Mouse (Mus musculus) forebrain, embryonic 10.5 days (tissue): ENCODE measurements at regions not wholly inside any gene's neighbourhood (a gene's known extent, or its start where the extent isn't known, plus 50 kb on each side); places are given as distances from the start of the nearest gene placed in this dataset.

Source experiments
- DNase-seq: peaks from one replicate; pipeline ENCODE4 v3.0.0-alpha.2; 2017; ENCODE audit warnings: low spot score; ENCODE audit errors: extremely low spot score
- H3K27ac ChIP-seq: fragments of 300-500 bp; sonication (generic); 2 replicates; pipeline ENCODE4 v1.5.1; 2016; ENCODE audit warnings: mild to moderate bottlenecking
- H3K27me3 ChIP-seq: fragments of 300-500 bp; sonication (generic); 2 replicates; pipeline ENCODE4 v1.6.1; 2016; ENCODE audit warnings: mild to moderate bottlenecking; ENCODE audit not compliant: poor library complexity, severe bottlenecking
- H3K36me3 ChIP-seq: fragments of 300-500 bp; sonication (generic); replicated peaks from 2 replicates; pipeline ENCODE4 v1.6.1; 2016; ENCODE audit warnings: mild to moderate bottlenecking, moderate library complexity
- H3K4me1 ChIP-seq: fragments of 300-500 bp; sonication (generic); 2 replicates; pipeline ENCODE4 v1.6.1; 2016
- H3K4me3 ChIP-seq: fragments of 300-500 bp; sonication (generic); 2 replicates; pipeline ENCODE4 v1.5.1; 2016; ENCODE audit warnings: mild to moderate bottlenecking, moderate library complexity
- H3K9me3 ChIP-seq: fragments of 300-500 bp; sonication (generic); 2 replicates; pipeline ENCODE4 v1.6.1; 2016; ENCODE audit warnings: mild to moderate bottlenecking, moderate library complexity
- WGBS: fragments of 180-500 bp; shearing (Covaris S2); methylation state at CpG from one replicate; pipeline ENCODE4 v1.1.7; 2016; 5-methylcytosine and 5-hydroxymethylcytosine counted together

DNA sequence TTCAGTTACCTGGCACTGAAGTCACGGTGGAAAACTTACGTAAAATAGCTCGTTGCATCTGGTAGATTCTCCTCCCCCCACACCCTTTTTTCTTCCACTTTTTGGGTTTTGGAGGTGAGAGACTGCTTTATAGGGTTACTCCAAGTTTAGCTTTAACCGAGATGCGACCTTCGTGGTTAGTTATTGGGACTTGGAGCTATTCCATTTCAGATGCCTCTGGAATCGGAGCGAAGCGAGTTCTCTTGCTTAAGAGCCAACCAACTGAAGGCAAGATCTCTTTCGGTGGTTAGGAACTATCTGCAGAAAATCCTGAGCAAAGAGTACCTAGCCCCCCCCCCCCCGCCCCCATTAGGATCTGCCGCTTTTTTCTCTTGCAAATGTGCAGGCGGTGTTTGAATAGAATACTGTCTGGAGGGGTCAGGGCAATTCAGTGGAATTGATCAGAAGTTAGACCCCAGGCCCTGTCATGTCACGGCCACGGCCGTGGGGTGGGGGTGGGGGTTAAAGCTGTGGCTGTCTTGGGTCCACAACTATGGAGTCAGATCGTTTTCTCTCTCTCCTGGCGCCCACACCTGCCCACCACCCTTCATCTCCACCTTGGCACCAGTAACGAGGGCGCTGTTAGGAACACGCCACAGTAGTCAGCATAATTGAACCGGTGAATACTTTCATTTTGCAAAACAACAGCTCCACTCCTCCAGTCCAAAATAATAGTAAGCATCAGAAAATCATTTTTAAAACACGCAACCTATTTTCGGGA lies 229.6 kb downstream of the Mef2c start:
- WGBS, result 1% methylated on average over 24 of the region's 24 CpGs
- H3K4me1 ChIP-seq, result peaks cover 7% of the 10 kb centered on the region; the same call in 1 of the 2 replicates
- peak overlapping the region; percentile 84 for H3K4me3 ChIP-seq
- no peaks in the 10 kb centered on the region for H3K9me3 ChIP-seq
- peaks cover 97% of the 10 kb centered on the region for H3K27me3 ChIP-seq
- peak; percentile 61 for DNase-seq
- H3K27ac ChIP-seq, result peak overlapping the region; percentile 100
- H3K36me3 ChIP-seq, result peaks cover 71% of the 10 kb centered on the region

DNA sequence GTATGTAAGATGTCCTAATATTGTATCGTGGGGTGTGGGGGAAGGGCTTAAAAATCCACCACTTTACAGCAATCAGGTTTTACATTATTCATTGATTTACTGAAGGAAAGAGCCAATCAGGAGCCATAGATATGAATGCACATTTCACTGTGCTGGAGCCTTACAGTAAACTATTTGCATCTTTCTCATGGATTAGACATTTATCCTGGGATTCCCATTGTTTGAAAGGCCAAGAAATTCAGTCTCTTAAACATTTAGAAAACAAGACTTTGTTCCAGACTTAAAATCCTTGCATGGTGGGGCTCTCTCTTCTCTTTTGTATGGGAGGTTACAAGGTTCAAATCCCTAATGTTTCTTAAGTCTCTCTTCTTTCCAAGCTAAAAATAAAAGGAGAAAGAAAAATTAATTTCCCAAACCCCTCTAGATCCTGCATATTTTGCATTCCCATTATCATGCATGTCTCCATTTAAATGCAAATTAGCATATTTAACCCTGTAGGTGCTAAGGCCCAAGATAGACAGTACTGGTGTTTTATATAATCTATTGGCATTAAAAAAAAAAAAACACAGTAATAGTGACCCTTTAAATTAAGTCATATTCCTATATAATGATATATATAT lies 230.3 kb downstream of the Mef2c start:
- peaks cover 7% of the 10 kb centered on the region; the same call in 1 of the 2 replicates for H3K4me1 ChIP-seq
- H3K36me3 ChIP-seq, result peaks cover 78% of the 10 kb centered on the region
- 2% methylated on average over 1 of the region's 1 CpGs for WGBS
- peaks cover 97% of the 10 kb centered on the region for H3K27me3 ChIP-seq
- H3K27ac ChIP-seq, result peak overlapping the region; percentile 100
- no peak for DNase-seq
- H3K9me3 ChIP-seq, result no peaks in the 10 kb centered on the region
- H3K4me3 ChIP-seq, result peak overlapping the region; percentile 84

- 8% methylated on average over 1 of the region's 1 CpGs for WGBS
- Histone ChIP-seq H3K9me3 (no peaks in the 10 kb centered on the region), H3K27ac (peak overlapping the region; percentile 94), H3K4me1 (peaks cover 6% of the 10 kb centered on the region; the same call in 1 of the 2 replicates), H3K36me3 (peaks cover 80% of the 10 kb centered on the region), H3K4me3 (peak overlapping the region; percentile 84), H3K27me3 (peaks cover 97% of the 10 kb centered on the region)
- no peak for DNase-seq
These were observed 230.8 kb downstream of the Mef2c start for GRCm38 (mm10) chr13:83734656-83735055.

DNA sequence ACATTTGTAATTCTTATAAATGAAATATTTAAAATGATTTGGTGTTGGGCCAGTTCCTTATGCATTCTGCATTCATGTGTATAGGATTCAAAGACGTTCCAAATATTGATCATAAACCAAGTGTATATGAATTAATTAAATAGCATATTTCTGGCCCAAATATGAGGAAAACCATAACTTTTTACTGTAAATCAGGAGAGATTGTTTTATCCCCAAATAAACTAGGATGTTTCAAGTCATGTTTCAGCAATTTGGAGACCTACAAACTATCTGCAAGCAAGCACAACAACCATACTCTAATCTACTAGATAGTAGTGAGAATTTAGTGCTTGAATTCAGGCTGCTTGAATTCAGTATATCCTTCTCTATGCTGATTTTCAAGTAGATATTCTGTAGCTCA lies 231.3 kb downstream of the Mef2c start:
- Histone ChIP-seq H3K27ac (peak overlapping the region; percentile 94), H3K9me3 (no peaks in the 10 kb centered on the region), H3K36me3 (peaks cover 80% of the 10 kb centered on the region), H3K27me3 (peaks cover 97% of the 10 kb centered on the region), H3K4me1 (peaks cover 5% of the 10 kb centered on the region; the same call in 1 of the 2 replicates), H3K4me3 (peak overlapping the region; percentile 84)
- 72% methylated on average over 1 of the region's 1 CpGs for WGBS
- no peak for DNase-seq

DNA sequence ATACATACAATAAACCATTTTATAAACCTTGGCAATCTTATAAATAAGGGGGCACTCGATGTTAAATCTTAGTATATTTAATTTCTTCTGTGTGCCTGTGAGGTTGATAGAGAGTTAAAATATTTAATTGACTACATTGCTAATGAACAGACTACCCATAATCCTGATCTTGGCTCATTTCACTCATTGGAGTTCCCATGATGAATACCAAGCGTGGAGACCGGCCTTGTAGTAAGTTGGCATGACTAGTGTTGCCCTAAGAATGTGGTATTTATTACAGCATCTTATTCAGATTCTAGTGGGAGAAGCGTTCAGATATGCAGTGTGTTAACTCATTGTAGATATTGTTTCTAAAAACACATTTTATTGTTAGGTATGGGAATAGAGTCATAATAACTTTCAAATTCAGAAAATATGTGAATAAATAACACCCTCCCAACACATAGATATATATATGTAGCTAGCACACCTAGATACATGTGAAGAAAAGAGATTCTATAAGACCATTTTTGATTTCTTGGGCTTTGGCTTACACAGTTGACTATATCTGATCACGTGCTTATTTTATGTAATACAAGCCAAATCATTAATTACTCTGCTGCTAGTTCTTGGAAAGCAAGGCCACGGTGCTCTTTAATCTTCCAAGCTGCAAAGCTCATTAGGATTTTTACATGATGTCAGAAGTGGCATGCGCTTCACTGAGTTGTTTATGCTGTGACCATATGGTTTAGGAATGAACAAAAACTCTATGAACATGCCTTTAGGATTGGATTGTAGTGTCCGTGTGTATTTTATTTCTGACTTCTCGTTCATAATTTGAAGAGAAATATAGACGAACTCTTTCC lies 232.0 kb downstream of the Mef2c start:
- peak overlapping the region; percentile 84 for H3K4me3 ChIP-seq
- H3K27me3 ChIP-seq, result peaks cover 97% of the 10 kb centered on the region
- peaks cover 12% of the 10 kb centered on the region for H3K4me1 ChIP-seq
- peak overlapping the region; percentile 94 for H3K27ac ChIP-seq
- DNase-seq, result no peak
- H3K36me3 ChIP-seq, result peaks cover 80% of the 10 kb centered on the region
- WGBS, result 36% methylated on average over 10 of the region's 10 CpGs
- H3K9me3 ChIP-seq, result no peaks in the 10 kb centered on the region

DNA sequence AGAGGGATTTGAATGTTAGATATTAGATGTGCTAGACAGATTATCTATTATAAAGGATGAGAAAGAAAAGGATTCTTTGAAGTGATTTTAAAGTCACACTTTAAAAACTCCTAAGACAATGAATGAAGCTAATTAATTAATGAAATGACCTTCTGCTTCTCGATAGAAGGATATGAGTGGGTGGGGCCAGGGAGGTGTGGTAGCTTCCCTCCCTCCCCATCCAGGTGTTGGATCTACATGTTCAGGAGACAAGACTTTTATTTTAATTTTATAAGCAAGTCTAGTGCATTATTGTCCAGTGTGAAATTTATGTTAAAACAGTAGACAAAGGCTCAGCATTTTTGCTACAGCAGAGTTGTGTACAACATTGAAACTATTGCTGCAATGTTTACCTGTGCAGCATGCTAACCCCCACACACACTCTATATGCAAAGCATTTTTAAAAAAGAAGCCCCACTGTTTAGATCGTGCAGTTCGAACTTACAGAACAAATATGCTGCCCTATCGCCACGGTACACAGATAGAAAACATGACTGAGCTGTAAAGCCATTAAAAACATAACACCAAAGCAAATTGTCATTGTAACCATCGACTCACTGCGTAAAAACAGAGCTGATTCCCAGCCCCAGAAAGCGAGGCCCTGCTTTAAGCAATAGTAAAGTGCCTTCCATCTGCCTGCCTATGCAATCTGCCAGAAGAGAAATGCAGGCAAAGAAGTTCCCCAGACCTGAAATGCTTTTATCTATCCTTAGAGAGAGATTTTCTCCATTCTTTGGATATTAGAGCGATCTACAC lies 233.4 kb downstream of the Mef2c start:
- H3K4me1 ChIP-seq, result peaks cover 17% of the 10 kb centered on the region
- no peaks in the 10 kb centered on the region for H3K9me3 ChIP-seq
- peaks cover 81% of the 10 kb centered on the region for H3K36me3 ChIP-seq
- H3K27me3 ChIP-seq, result peaks cover 94% of the 10 kb centered on the region
- 5% methylated on average over 9 of the region's 9 CpGs for WGBS
- peak overlapping the region; percentile 84 for H3K4me3 ChIP-seq
- peak; percentile 52 for DNase-seq
- H3K27ac ChIP-seq, result peak overlapping the region; percentile 94

- DNase-seq, result peak; percentile 62
- Histone ChIP-seq H3K36me3 (peaks cover 76% of the 10 kb centered on the region), H3K27me3 (peaks cover 93% of the 10 kb centered on the region), H3K4me1 (peaks cover 22% of the 10 kb centered on the region), H3K9me3 (no peaks in the 10 kb centered on the region), H3K4me3 (peak overlapping the region; percentile 84), H3K27ac (peak overlapping the region; percentile 94)
- WGBS, result under 1% methylated on average over 27 of the region's 27 CpGs
These were observed 234.1 kb downstream of the Mef2c start for GRCm38 (mm10) chr13:83737826-83738527.

DNA sequence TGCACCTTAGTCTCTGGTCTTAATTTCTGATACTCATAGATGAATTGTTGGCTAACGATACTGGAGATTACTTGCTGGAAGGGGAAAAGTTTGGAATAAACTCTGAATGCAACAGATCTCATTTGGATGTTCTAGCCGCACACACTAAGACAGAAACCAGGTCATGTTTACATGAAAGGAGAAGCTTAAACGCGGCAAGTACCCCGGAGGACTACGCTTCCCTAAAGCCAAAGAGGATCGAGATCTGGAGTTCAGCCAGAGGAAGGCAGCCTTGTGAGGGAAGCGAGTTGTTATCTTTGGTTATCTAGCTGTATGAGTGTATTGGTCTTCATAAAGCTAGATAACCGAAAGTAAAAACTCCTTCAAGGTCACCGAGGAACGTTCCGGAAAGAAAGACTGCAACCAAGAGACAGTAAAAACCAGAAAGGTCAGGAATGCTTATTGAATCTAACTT lies 234.7 kb downstream of the Mef2c start:
- H3K36me3 ChIP-seq, result peaks cover 70% of the 10 kb centered on the region
- peak overlapping the region; percentile 94 for H3K27ac ChIP-seq
- H3K9me3 ChIP-seq, result no peaks in the 10 kb centered on the region
- peak overlapping the region; percentile 84 for H3K4me3 ChIP-seq
- H3K4me1 ChIP-seq, result peaks cover 22% of the 10 kb centered on the region
- peak; percentile 38 for DNase-seq
- 4% methylated on average over 12 of the region's 12 CpGs for WGBS
- peaks cover 87% of the 10 kb centered on the region for H3K27me3 ChIP-seq

DNA sequence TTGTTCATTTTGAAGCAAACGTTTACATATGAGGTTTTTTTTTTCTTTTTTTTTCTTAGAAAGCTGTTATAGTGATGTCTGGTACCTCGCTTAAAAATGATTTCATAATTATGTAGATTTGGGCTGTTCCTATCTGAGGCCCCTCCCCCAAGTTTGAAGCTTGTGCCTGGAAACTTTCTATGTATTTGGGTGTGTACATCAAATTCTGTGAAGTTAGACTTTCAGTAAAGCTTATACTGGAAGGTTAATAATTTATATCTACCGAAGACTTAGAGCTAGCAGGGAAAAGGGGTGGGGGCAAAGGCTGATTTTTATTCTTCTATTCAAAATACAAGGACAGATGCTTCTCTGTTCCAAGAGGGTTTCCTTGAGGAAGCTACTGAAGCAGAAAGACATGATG lies 235.3 kb downstream of the Mef2c start:
- peak overlapping the region; percentile 84 for H3K4me3 ChIP-seq
- no peak for DNase-seq
- H3K4me1 ChIP-seq, result peaks cover 27% of the 10 kb centered on the region
- 5% methylated on average over 3 of the region's 3 CpGs for WGBS
- peak overlapping the region; percentile 94 for H3K27ac ChIP-seq
- no peaks in the 10 kb centered on the region for H3K9me3 ChIP-seq
- peaks cover 64% of the 10 kb centered on the region for H3K36me3 ChIP-seq
- peaks cover 86% of the 10 kb centered on the region for H3K27me3 ChIP-seq

DNA sequence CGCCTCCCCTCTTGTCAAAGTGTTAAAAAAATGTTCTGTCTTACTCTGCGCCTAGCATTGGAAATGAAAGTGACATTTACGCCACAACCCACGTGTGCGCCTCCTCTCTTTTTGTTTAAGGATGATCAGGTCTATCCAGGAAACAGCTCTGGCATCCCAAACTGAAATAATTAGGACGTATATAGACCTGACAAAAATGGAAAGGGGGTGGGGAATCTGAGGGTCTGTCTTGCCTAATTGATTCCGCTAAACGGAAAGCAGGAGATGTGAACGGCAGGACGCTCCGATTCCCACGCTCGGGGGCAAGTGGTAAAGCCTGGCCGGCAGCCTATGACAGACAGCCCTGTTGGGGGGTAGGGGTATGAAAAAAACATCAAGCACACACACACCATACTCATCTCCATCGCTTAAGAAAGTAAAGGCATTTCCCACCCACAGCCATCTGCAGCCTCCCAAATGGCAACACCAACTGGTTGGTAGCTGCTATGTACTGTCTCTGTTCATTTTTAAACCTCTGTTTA lies 235.8 kb downstream of the Mef2c start:
- WGBS, result under 1% methylated on average over 15 of the region's 15 CpGs
- peak overlapping the region; percentile 94 for H3K27ac ChIP-seq
- peak; percentile 81 for DNase-seq
- H3K36me3 ChIP-seq, result peaks cover 62% of the 10 kb centered on the region
- no peaks in the 10 kb centered on the region for H3K9me3 ChIP-seq
- peak overlapping the region; percentile 84 for H3K4me3 ChIP-seq
- H3K4me1 ChIP-seq, result peaks cover 31% of the 10 kb centered on the region
- H3K27me3 ChIP-seq, result peaks cover 83% of the 10 kb centered on the region

DNA sequence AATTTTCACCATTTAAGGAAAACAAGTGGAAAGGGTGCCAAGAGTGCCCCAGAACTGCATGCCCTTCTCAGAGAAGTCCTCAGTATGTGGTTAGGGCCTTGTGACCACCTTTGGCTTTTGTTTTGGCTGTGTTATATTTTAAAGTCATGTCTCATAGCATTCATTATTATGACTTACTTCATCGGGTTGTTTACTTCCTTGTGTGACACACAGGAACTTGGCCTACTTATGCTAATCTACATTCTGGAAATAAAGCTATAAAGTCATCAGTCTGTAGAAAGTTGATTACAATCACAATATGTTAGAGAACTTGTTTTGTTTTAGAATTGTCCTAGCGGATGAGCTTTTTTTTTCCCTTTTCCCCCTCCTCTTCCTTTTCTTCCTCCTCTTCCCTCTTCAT lies 236.3 kb downstream of the Mef2c start:
- Histone ChIP-seq H3K9me3 (no peaks in the 10 kb centered on the region), H3K27me3 (peaks cover 82% of the 10 kb centered on the region), H3K36me3 (peaks cover 57% of the 10 kb centered on the region), H3K4me1 (peaks cover 36% of the 10 kb centered on the region), H3K4me3 (peak overlapping the region; percentile 84), H3K27ac (peak overlapping the region; percentile 94)
- 21% methylated on average over 2 of the region's 2 CpGs for WGBS
- DNase-seq, result no peak
